Mouse (Mus musculus): ENCODE data around the gene Uqcr10.
"Not testable (repeated sequence)": the region's sequence is repeated elsewhere in the genome, so short reads cannot be mapped to it uniquely, and the experiment has no call there.

Uqcr10 gene

GRCm38 (mm10) chr11:4712822-4713221, 8.7 kb upstream of the Uqcr10 start:
- no peak for DNase-seq

GRCm38 (mm10) chr11:4710188-4710587, 6.0 kb upstream of the Uqcr10 start:
- DNase-seq = not testable (repeated sequence)

GRCm38 (mm10) chr11:4705178-4705577, 1.0 kb upstream of the Uqcr10 start:
- DNase-seq = no peak

- DNase-seq = no peak
These were observed 462 bp downstream of the Uqcr10 start for GRCm38 (mm10) chr11:4703688-4704071.

- no peak for DNase-seq
These were observed 3.4 kb downstream of the Uqcr10 start for GRCm38 (mm10) chr11:4700726-4701125.

GRCm38 (mm10) chr11:4697043-4697983, 6.8 kb downstream of the Uqcr10 start:
- DNase-seq = peak in 1 of 2 experiments; percentile 27

GRCm38 (mm10) chr11:4692162-4692561, 12.0 kb downstream of the Uqcr10 start:
- no peak for DNase-seq

GRCm38 (mm10) chr11:4691213-4691612, 12.9 kb downstream of the Uqcr10 start:
- peak in 1 of 2 experiments; percentile 10 for DNase-seq

GRCm38 (mm10) chr11:4690353-4690752, 13.8 kb downstream of the Uqcr10 start:
- no peak for DNase-seq

GRCm38 (mm10) chr11:4688632-4689380, 15.3 kb downstream of the Uqcr10 start:
- no peak for DNase-seq

- DNase-seq = no peak
These were observed 16.3 kb downstream of the Uqcr10 start for GRCm38 (mm10) chr11:4687874-4688273.

GRCm38 (mm10) chr11:4687027-4687426, 17.1 kb downstream of the Uqcr10 start:
- DNase-seq = no peak

- DNase-seq = no peak
These were observed 18.6 kb downstream of the Uqcr10 start for GRCm38 (mm10) chr11:4685510-4685909.

GRCm38 (mm10) chr11:4685071-4685470, 19.1 kb downstream of the Uqcr10 start:
- no peak for DNase-seq

- DNase-seq = no peak
These were observed 20.0 kb downstream of the Uqcr10 start for GRCm38 (mm10) chr11:4684186-4684585.

GRCm38 (mm10) chr11:4683516-4683915, 20.6 kb downstream of the Uqcr10 start:
- no peak for DNase-seq

GRCm38 (mm10) chr11:4680126-4680525, 24.0 kb downstream of the Uqcr10 start:
- no peak for DNase-seq

GRCm38 (mm10) chr11:4679441-4679832, 24.7 kb downstream of the Uqcr10 start:
- no peak for DNase-seq

- DNase-seq = no peak
These were observed 25.3 kb downstream of the Uqcr10 start for GRCm38 (mm10) chr11:4678700-4679440.

- DNase-seq = no peak
These were observed 26.8 kb downstream of the Uqcr10 start for GRCm38 (mm10) chr11:4677250-4677872.

- DNase-seq = no peak
These were observed 28.4 kb downstream of the Uqcr10 start for GRCm38 (mm10) chr11:4675693-4676092.

GRCm38 (mm10) chr11:4675126-4675562, 29.0 kb downstream of the Uqcr10 start:
- DNase-seq = no peak

GRCm38 (mm10) chr11:4674593-4674992, 29.5 kb downstream of the Uqcr10 start:
- DNase-seq = no peak
